Mouse (Mus musculus): Measurements from ENCODE around the gene Fbxo42. TPM values are rescaled to one million over a fixed set of nuclear protein-coding genes. Genes with fewer than 3 reads are reported as not detected.

The Fbxo42 gene
- polyA plus RNA-seq, 1 experiment from 2014 or later = 18.0 TPM

GRCm38 (mm10) chr4:141213342-141213741, 65.6 kb downstream of the Fbxo42 start:
- no peaks in the 10 kb centered on the region for H3K9me3 ChIP-seq (replicated peaks; ENCODE audit: control insufficient read depth, low read length)
- peak overlapping the region; percentile 98 for H3K4me2 ChIP-seq (ENCODE audit: low read depth, low read length)
- 50% methylated on average over 2 of the region's 2 CpGs for WGBS (ENCODE audit: insufficient replicate concordance)
- H3K36me3 ChIP-seq (ENCODE audit: control insufficient read depth, insufficient read depth) = no peaks in the 10 kb centered on the region
- H3K4me3 ChIP-seq (ENCODE audit: low read depth, low read length) = peak overlapping the region; percentile 71
- no peak for ATAC-seq (ENCODE audit: low read depth)
- H3K9ac ChIP-seq (ENCODE audit: low read depth, low read length) = no peak overlapping the region
- H3K4me1 ChIP-seq (ENCODE audit: control insufficient read depth, low read depth, low read length) = peaks cover 16% of the 10 kb centered on the region
- H3K27me3 ChIP-seq (ENCODE audit: control insufficient read depth, insufficient read depth, low read depth, low read length) = no peaks in the 10 kb centered on the region
- H3K27ac ChIP-seq (ENCODE audit: low read length) = no peak overlapping the region

GRCm38 (mm10) chr4:141213770-141214336, 66.1 kb downstream of the Fbxo42 start, which contains the start of gene Rsg1:
Gene Rsg1 (plus strand): TSS chr4:141213956.
- Histone ChIP-seq H3K27me3 (ENCODE audit: control insufficient read depth, insufficient read depth, low read depth, low read length) (no peaks in the 10 kb centered on the region), H3K36me3 (ENCODE audit: control insufficient read depth, insufficient read depth) (no peaks in the 10 kb centered on the region), H3K4me1 (ENCODE audit: control insufficient read depth, low read depth, low read length) (peaks cover 16% of the 10 kb centered on the region), H3K27ac (ENCODE audit: low read length) (no peak within 1 kb of the TSS; the same call in 1 of the 2 replicates), H3K9me3 (replicated peaks; ENCODE audit: control insufficient read depth, low read length) (no peaks in the 10 kb centered on the region), H3K9ac (ENCODE audit: low read depth, low read length) (peak within 1 kb of the TSS; percentile 67), H3K4me2 (ENCODE audit: low read depth, low read length) (peak within 1 kb of the TSS; percentile 98), H3K4me3 (ENCODE audit: low read depth, low read length) (peak within 1 kb of the TSS; percentile 71)
- ATAC-seq (ENCODE audit: low read depth) = peak; percentile 67
- under 1% methylated on average over 24 of the region's 24 CpGs for WGBS (ENCODE audit: insufficient replicate concordance)

GRCm38 (mm10) chr4:141214337-141214851, 66.7 kb downstream of the Fbxo42 start:
- Histone ChIP-seq H3K27me3 (ENCODE audit: control insufficient read depth, insufficient read depth, low read depth, low read length) (no peaks in the 10 kb centered on the region), H3K4me1 (ENCODE audit: control insufficient read depth, low read depth, low read length) (peaks cover 16% of the 10 kb centered on the region), H3K36me3 (ENCODE audit: control insufficient read depth, insufficient read depth) (no peaks in the 10 kb centered on the region), H3K27ac (ENCODE audit: low read length) (no peak overlapping the region), H3K4me3 (ENCODE audit: low read depth, low read length) (peak overlapping the region; percentile 71), H3K9me3 (replicated peaks; ENCODE audit: control insufficient read depth, low read length) (no peaks in the 10 kb centered on the region), H3K4me2 (ENCODE audit: low read depth, low read length) (peak overlapping the region; percentile 98), H3K9ac (ENCODE audit: low read depth, low read length) (peak overlapping the region; percentile 67)
- WGBS (ENCODE audit: insufficient replicate concordance) = 1% methylated on average over 16 of the region's 16 CpGs
- ATAC-seq (ENCODE audit: low read depth) = peak; percentile 38

- Histone ChIP-seq H3K9me3 (replicated peaks; ENCODE audit: control insufficient read depth, low read length) (no peaks in the 10 kb centered on the region), H3K27me3 (ENCODE audit: control insufficient read depth, insufficient read depth, low read depth, low read length) (no peaks in the 10 kb centered on the region), H3K36me3 (ENCODE audit: control insufficient read depth, insufficient read depth) (no peaks in the 10 kb centered on the region), H3K4me2 (ENCODE audit: low read depth, low read length) (no peak overlapping the region), H3K4me3 (ENCODE audit: low read depth, low read length) (no peak overlapping the region), H3K27ac (ENCODE audit: low read length) (no peak overlapping the region), H3K9ac (ENCODE audit: low read depth, low read length) (no peak overlapping the region), H3K4me1 (ENCODE audit: control insufficient read depth, low read depth, low read length) (peaks cover 2% of the 10 kb centered on the region)
- WGBS (ENCODE audit: insufficient replicate concordance) = 82% methylated on average over 20 of the region's 20 CpGs
- ATAC-seq (ENCODE audit: low read depth) = no peak
Observed at GRCm38 (mm10) chr4:141219583-141220213, 72.0 kb downstream of the Fbxo42 start.

DNA sequence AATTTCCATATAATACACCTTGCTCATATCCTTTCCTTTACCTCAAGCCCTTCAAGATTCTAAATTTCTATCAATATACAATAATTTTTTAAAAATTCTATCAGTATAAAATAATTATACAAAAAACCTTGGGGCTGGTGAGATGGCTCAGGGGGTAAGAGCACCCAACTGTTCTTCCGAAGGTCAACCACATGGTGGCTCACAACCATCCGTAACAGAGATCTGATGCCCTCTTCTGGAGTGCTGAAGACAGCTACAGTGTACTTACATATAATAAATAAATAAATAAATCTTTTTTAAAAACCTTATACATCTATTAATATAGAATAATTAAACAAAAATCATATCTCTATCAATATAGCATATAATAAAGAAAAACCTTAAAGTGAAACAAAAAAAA, 74.1 kb downstream of the Fbxo42 start:
- no peak for ATAC-seq (ENCODE audit: low read depth)
- 58% methylated on average over 2 of the region's 2 CpGs for WGBS (ENCODE audit: insufficient replicate concordance)
- Histone ChIP-seq H3K9me3 (replicated peaks; ENCODE audit: control insufficient read depth, low read length) (no peaks in the 10 kb centered on the region), H3K27me3 (ENCODE audit: control insufficient read depth, insufficient read depth, low read depth, low read length) (no peaks in the 10 kb centered on the region), H3K4me1 (ENCODE audit: control insufficient read depth, low read depth, low read length) (no peaks in the 10 kb centered on the region), H3K36me3 (ENCODE audit: control insufficient read depth, insufficient read depth) (no peaks in the 10 kb centered on the region), H3K27ac (ENCODE audit: low read length) (no peak overlapping the region), H3K9ac (ENCODE audit: low read depth, low read length) (no peak overlapping the region), H3K4me3 (ENCODE audit: low read depth, low read length) (no peak overlapping the region), H3K4me2 (ENCODE audit: low read depth, low read length) (no peak overlapping the region)

- H3K4me2 ChIP-seq (ENCODE audit: low read depth, low read length) = no peak overlapping the region
- no peaks in the 10 kb centered on the region for H3K9me3 ChIP-seq (replicated peaks; ENCODE audit: control insufficient read depth, low read length)
- H3K4me3 ChIP-seq (ENCODE audit: low read depth, low read length) = no peak overlapping the region
- no peak overlapping the region for H3K27ac ChIP-seq (ENCODE audit: low read length)
- 74% methylated on average over 5 of the region's 5 CpGs for WGBS (ENCODE audit: insufficient replicate concordance)
- H3K36me3 ChIP-seq (ENCODE audit: control insufficient read depth, insufficient read depth) = no peaks in the 10 kb centered on the region
- H3K9ac ChIP-seq (ENCODE audit: low read depth, low read length) = no peak overlapping the region
- H3K4me1 ChIP-seq (ENCODE audit: control insufficient read depth, low read depth, low read length) = no peaks in the 10 kb centered on the region
- ATAC-seq (ENCODE audit: low read depth) = no peak
- H3K27me3 ChIP-seq (ENCODE audit: control insufficient read depth, insufficient read depth, low read depth, low read length) = no peaks in the 10 kb centered on the region
Observed at GRCm38 (mm10) chr4:141222752-141223151, 75.0 kb downstream of the Fbxo42 start.

DNA sequence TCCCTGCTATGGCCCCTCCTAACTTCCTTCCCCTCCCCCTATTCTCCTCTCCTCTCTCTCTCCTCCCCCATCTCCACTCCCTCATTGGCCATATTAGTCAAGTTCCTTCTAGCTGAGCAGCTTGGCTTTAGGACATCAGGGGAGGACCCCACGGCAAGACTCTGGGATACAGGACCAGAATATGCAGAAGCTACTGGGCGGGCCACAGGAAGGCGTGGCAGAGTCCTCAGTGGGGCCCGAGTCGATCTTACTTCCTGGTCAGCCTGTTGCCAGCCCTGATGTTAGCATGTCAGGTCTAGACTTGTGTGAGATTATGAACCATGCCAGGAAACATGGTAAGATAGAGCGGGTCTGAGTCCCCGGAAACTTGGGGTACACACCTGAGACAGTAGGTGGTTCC, 81.0 kb downstream of the Fbxo42 start:
- ATAC-seq (ENCODE audit: low read depth) = no peak
- Histone ChIP-seq H3K27ac (ENCODE audit: low read length) (no peak overlapping the region), H3K4me2 (ENCODE audit: low read depth, low read length) (no peak overlapping the region), H3K9me3 (replicated peaks; ENCODE audit: control insufficient read depth, low read length) (no peaks in the 10 kb centered on the region), H3K4me1 (ENCODE audit: control insufficient read depth, low read depth, low read length) (no peaks in the 10 kb centered on the region), H3K4me3 (ENCODE audit: low read depth, low read length) (no peak overlapping the region), H3K27me3 (ENCODE audit: control insufficient read depth, insufficient read depth, low read depth, low read length) (no peaks in the 10 kb centered on the region), H3K36me3 (ENCODE audit: control insufficient read depth, insufficient read depth) (no peaks in the 10 kb centered on the region), H3K9ac (ENCODE audit: low read depth, low read length) (no peak overlapping the region)
- WGBS (ENCODE audit: insufficient replicate concordance) = 43% methylated on average over 7 of the region's 7 CpGs

DNA sequence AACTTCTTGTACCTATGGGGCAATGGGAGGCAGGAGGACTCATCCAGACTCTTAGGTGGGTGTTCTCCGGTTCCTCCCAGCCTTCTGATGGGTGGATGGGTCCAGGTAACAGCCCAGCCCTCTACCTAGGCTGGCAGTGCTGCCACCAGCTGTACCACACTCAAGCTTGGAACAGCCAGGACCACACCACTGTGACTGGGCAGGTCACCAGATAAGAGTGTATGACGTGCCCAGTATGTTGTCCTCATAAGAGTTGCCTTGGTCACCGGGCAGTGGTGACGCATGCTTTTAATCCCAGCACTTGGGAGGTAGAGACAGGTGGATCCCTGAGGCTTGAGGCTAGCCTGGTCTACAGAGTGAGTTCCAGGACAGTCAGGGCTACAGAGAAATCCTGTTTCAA, 85.5 kb downstream of the Fbxo42 start:
- Histone ChIP-seq H3K27me3 (ENCODE audit: control insufficient read depth, insufficient read depth, low read depth, low read length) (peaks cover 13% of the 10 kb centered on the region), H3K9me3 (replicated peaks; ENCODE audit: control insufficient read depth, low read length) (no peaks in the 10 kb centered on the region), H3K36me3 (ENCODE audit: control insufficient read depth, insufficient read depth) (no peaks in the 10 kb centered on the region), H3K9ac (ENCODE audit: low read depth, low read length) (no peak overlapping the region), H3K4me3 (ENCODE audit: low read depth, low read length) (no peak overlapping the region), H3K4me2 (ENCODE audit: low read depth, low read length) (no peak overlapping the region), H3K4me1 (ENCODE audit: control insufficient read depth, low read depth, low read length) (no peaks in the 10 kb centered on the region), H3K27ac (ENCODE audit: low read length) (no peak overlapping the region)
- no peak for ATAC-seq (ENCODE audit: low read depth)
- WGBS (ENCODE audit: insufficient replicate concordance) = 80% methylated on average over 4 of the region's 4 CpGs

DNA sequence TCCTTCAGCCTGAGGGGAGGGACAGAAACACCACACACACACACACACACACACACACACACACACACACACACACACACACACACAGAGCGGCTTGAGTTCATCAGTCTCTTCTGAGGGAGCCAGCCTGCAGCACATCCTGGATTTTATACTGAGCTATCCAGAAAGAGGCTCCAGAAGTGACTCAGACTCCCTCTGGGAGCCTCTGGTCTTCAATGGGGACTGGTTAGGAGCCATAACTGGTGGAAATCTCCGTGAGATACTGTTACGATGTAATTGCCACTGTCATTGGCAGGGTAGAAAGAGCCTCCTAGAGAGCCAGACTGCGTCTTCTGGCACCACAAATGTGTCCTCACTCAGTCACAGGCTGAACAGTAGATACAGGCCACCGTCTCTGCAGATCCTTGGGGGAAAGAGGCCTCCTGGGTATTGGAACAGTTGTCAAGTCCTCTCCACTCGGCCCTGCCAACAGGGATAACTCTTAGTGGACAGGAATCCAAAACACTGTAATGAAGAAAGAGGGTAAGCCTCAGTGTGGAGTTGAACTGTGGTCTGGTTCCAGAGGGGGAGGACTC, 87.9 kb downstream of the Fbxo42 start:
- peaks cover 38% of the 10 kb centered on the region for H3K27me3 ChIP-seq (ENCODE audit: control insufficient read depth, insufficient read depth, low read depth, low read length)
- no peak overlapping the region for H3K4me3 ChIP-seq (ENCODE audit: low read depth, low read length)
- no peak overlapping the region for H3K9ac ChIP-seq (ENCODE audit: low read depth, low read length)
- ATAC-seq (ENCODE audit: low read depth) = no peak
- no peaks in the 10 kb centered on the region for H3K9me3 ChIP-seq (replicated peaks; ENCODE audit: control insufficient read depth, low read length)
- WGBS (ENCODE audit: insufficient replicate concordance) = 60% methylated on average over 6 of the region's 6 CpGs
- H3K36me3 ChIP-seq (ENCODE audit: control insufficient read depth, insufficient read depth) = no peaks in the 10 kb centered on the region
- no peak overlapping the region for H3K27ac ChIP-seq (ENCODE audit: low read length)
- H3K4me1 ChIP-seq (ENCODE audit: control insufficient read depth, low read depth, low read length) = peaks cover 16% of the 10 kb centered on the region
- H3K4me2 ChIP-seq (ENCODE audit: low read depth, low read length) = no peak overlapping the region
